Mouse (Mus musculus): ENCODE data around the gene Gstp2. TPM values are rescaled to one million over a fixed set of nuclear protein-coding genes. Genes with fewer than 3 reads are reported as not detected.

The Gstp2 gene
- polyA plus RNA-seq, 1 experiment = not detected

GRCm38 (mm10) chr19:4000119-4000900 is 45.5 kb downstream of the Gstp2 start, which contains the start of the genes Nudt8 and Gm49405:
Gene Nudt8 (plus strand): TSS chr19:4000580.
Gene Gm49405 (plus strand): TSS chr19:4000626.
- TF ChIP-seq GATA1 (IDR thresholded peaks at IDR 0.05; ENCODE audit: low read length) = no peak

- no peak for TF ChIP-seq GATA1 (IDR thresholded peaks at IDR 0.05; ENCODE audit: low read length)
Measured at GRCm38 (mm10) chr19:3999121-3999730, 46.6 kb downstream of the Gstp2 start.

DNA sequence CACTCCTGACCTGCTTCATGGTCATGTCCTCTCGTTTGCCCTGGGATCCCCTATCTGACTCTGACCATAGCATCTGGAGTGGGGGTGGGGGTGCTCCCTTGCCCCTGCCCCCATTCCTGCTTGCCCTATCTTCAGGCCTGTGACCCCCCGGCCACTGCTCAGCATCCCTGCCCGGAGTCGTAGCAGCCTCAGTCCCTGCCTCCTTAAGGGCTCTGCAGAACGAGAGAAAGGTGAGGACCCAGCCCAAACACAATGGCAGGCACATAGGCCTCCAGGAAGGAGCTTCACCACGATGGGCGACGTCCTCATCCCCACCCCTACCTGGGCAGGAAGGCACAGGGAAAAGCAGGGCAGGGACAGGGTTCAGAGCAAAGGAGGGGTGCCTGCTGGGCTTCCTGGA is 47.5 kb downstream of the Gstp2 start:
- TF ChIP-seq GATA1 (IDR thresholded peaks at IDR 0.05; ENCODE audit: low read length) = no peak

DNA sequence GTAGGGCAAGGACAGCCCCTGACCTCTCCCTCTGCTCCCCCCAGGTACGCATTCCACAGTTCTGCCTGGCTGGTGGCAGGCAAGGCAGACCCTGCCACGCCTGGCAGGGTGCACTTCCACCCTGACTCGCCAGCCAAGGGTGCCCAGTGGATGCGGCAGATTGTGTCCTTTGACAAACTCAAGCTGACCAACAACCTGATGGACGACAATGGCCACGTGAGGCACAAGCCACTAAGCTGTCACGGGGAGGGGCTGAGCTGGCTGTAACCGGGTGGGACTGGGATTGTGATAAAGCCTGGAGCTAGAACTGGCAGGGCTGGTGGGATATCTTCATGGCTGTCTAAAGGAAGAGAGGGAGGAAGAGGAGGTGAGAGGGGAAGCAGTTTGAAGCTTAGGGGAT is 48.6 kb downstream of the Gstp2 start:
- TF ChIP-seq GATA1 (IDR thresholded peaks at IDR 0.05; ENCODE audit: low read length) = no peak

DNA sequence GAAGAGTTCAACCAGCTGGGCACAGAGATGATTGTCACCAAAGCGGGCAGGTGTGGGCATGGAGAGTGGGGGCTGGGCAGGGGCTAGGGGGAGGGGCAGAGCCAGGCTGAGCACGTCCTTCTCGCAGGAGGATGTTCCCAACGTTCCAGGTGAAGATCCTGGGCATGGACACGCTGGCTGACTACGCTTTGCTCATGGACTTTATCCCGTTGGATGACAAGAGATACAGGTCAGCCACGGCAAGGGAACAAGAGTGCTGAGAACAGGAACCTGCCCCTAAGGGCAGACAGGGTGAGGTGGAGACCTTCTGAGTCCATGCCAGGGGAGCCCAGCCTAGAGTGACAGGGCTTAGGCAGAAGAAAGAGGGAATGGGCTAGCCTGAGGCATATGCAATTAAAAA is 49.1 kb downstream of the Gstp2 start:
- TF ChIP-seq GATA1 (IDR thresholded peaks at IDR 0.05; ENCODE audit: low read length) = no peak

DNA sequence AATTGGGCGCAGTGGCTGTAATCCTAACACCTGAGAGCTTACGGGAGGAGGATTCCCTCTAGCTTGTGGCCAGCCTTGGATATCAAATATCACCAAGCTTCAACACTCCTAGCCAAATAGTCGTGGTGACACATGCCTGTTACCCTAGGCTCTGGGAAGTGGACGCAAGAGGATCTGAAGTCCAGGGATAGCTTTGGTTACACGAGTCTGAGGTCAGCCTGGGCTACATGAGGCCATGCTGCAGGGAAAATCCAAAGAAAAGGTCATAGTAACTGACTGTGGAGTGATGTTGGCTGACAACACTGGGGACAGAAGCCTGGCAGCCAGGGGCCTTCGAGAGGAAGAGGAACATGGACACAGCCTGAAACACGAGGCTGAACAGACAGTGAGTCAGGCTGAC is 49.7 kb downstream of the Gstp2 start:
- no peak for TF ChIP-seq GATA1 (IDR thresholded peaks at IDR 0.05; ENCODE audit: low read length)

GRCm38 (mm10) chr19:3995505-3995904 is 50.3 kb downstream of the Gstp2 start:
- no peak for TF ChIP-seq GATA1 (IDR thresholded peaks at IDR 0.05; ENCODE audit: low read length)

- TF ChIP-seq GATA1 (IDR thresholded peaks at IDR 0.05; ENCODE audit: low read length) = no peak
Measured at GRCm38 (mm10) chr19:3994932-3995331, 50.9 kb downstream of the Gstp2 start.

- TF ChIP-seq GATA1 (IDR thresholded peaks at IDR 0.05; ENCODE audit: low read length) = no peak
Measured at GRCm38 (mm10) chr19:3992416-3992815, 53.4 kb downstream of the Gstp2 start, which contains the start of gene Tbx10. Gene Tbx10 (plus strand): TSS chr19:3992752.

- no peak for TF ChIP-seq GATA1 (IDR thresholded peaks at IDR 0.05; ENCODE audit: low read length)
Measured at GRCm38 (mm10) chr19:3991966-3992365, 53.9 kb downstream of the Gstp2 start.

- no peak for TF ChIP-seq GATA1 (IDR thresholded peaks at IDR 0.05; ENCODE audit: low read length)
Measured at GRCm38 (mm10) chr19:3991562-3991961, 54.3 kb downstream of the Gstp2 start.

DNA sequence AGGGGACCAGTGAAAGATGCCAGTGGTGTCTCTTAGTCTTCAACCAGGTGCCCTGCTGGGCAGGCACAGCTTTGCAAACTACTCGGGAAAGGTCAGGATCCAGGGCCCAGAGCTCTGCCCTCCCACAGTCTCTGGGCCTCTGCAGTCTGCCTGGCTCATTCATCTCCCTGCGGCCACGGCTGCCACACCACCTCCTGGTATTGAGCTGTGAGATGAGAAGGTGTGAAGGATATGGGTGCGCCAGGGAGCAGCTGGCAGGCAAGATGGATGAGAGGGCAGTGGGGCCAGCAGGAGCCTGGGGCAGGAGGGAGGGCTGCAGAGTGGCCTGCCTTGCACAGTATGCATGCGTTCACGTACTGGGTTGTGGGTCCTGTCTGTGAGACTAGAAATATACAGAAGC is 55.0 kb downstream of the Gstp2 start:
- no peak for TF ChIP-seq GATA1 (IDR thresholded peaks at IDR 0.05; ENCODE audit: low read length)

Other genes starting within 250 kb of the Gstp2 start
- gene Chka, start 194.2 kb downstream of the Gstp2 start, polyA plus RNA-seq (2012) = 15.2 and 16.8 TPM in 2 replicates
- 34.5 and 39.3 TPM in 2 replicates for gene Tcirg1, start 138.9 kb downstream of the Gstp2 start, polyA plus RNA-seq (2012)
- 41.9 and 220 TPM in 2 replicates for gene Ndufs8, start 133.2 kb downstream of the Gstp2 start, polyA plus RNA-seq (2012)
- gene Aldh3b1, start 116.2 kb downstream of the Gstp2 start, polyA plus RNA-seq (2012) = not detected in 2 replicates
- 0.11 TPM in 1 of 2 replicates, not detected in the other for gene Unc93b1, start 110.8 kb downstream of the Gstp2 start, polyA plus RNA-seq (2012)
- gene Aldh3b3, start 87.4 kb downstream of the Gstp2 start, polyA plus RNA-seq (2012) = not detected in 2 replicates
- not detected in 2 replicates for gene Aldh3b2, start 73.7 kb downstream of the Gstp2 start, polyA plus RNA-seq (2012)
- gene Acy3, start 59.5 kb downstream of the Gstp2 start, polyA plus RNA-seq (2012) = 5.4 and 7.1 TPM in 2 replicates
- gene Tbx10, start 53.3 kb downstream of the Gstp2 start, polyA plus RNA-seq (2012) = not detected in 2 replicates
- 26.3 and 32.2 TPM in 2 replicates for gene Nudt8, start 45.4 kb downstream of the Gstp2 start, polyA plus RNA-seq (2012)
- 3.8 and 5.3 TPM in 2 replicates for gene Gm49405, start 45.4 kb downstream of the Gstp2 start, polyA plus RNA-seq (2012)
- 7.2 and 8.9 TPM in 2 replicates for gene Doc2g, start 42.7 kb downstream of the Gstp2 start, polyA plus RNA-seq (2012)
- 378 and 401 TPM in 2 replicates for gene Ndufv1, start 33.2 kb downstream of the Gstp2 start, polyA plus RNA-seq (2012)
- 40.1 and 105 TPM in 2 replicates for gene Gstp1, start 8.0 kb downstream of the Gstp2 start, polyA plus RNA-seq (2012)
- 4.1 and 7.7 TPM in 2 replicates for gene Gstp3, start 13.5 kb upstream of the Gstp2 start, polyA plus RNA-seq (2012)
- not detected in 2 replicates for gene Cabp2, start 35.6 kb upstream of the Gstp2 start, polyA plus RNA-seq (2012)
- 70.4 and 72.4 TPM in 2 replicates for gene Cdk2ap2, start 51.2 kb upstream of the Gstp2 start, polyA plus RNA-seq (2012)
- gene Pitpnm1, start 54.0 kb upstream of the Gstp2 start, polyA plus RNA-seq (2012) = 36.1 and 36.7 TPM in 2 replicates
- 99.6 and 105 TPM in 2 replicates for gene Aip, start 79.8 kb upstream of the Gstp2 start, polyA plus RNA-seq (2012)
- gene Gpr152, start 93.8 kb upstream of the Gstp2 start, polyA plus RNA-seq (2012) = not detected in 2 replicates
- 0.06 TPM in 1 of 2 replicates, not detected in the other for gene Cabp4, start 98.0 kb upstream of the Gstp2 start, polyA plus RNA-seq (2012)
- gene Coro1b, start 102.6 kb upstream of the Gstp2 start, polyA plus RNA-seq (2012) = 187 and 368 TPM in 2 replicates
- 448 and 548 TPM in 2 replicates for gene Ptprcap, start 107.6 kb upstream of the Gstp2 start, polyA plus RNA-seq (2012)
- 92.1 and 99.4 TPM in 2 replicates for gene Rps6kb2, start 117.3 kb upstream of the Gstp2 start, polyA plus RNA-seq (2012)
- 0.39 and 0.46 TPM in 2 replicates for gene Carns1, start 129.5 kb upstream of the Gstp2 start, polyA plus RNA-seq (2012)
- gene Tbc1d10c, start 145.3 kb upstream of the Gstp2 start, polyA plus RNA-seq (2012) = 19.4 and 24.6 TPM in 2 replicates
- 609 and 669 TPM in 2 replicates for gene Ppp1ca, start 146.0 kb upstream of the Gstp2 start, polyA plus RNA-seq (2012)
- gene Rad9a, start 155.6 kb upstream of the Gstp2 start, polyA plus RNA-seq (2012) = 28.7 and 31.6 TPM in 2 replicates
- not detected in 2 replicates for gene Clcf1, start 168.2 kb upstream of the Gstp2 start, polyA plus RNA-seq (2012)
- 30.0 TPM in 1 of 2 replicates, not detected in the other for gene AC109138.7, start 168.3 kb upstream of the Gstp2 start, polyA plus RNA-seq (2012)
- gene Pold4, start 185.9 kb upstream of the Gstp2 start, polyA plus RNA-seq (2012) = 21.8 and 24.7 TPM in 2 replicates
- gene Ssh3, start 223.2 kb upstream of the Gstp2 start, polyA plus RNA-seq (2012) = 0.25 and 0.39 TPM in 2 replicates
- 0.44 and 0.46 TPM in 2 replicates for gene Ankrd13d, start 237.1 kb upstream of the Gstp2 start, polyA plus RNA-seq (2012)